Mouse (Mus musculus) stomach, postnatal 0 days (tissue): Measurements from ENCODE around the gene Plekhg2. TPM values are rescaled to one million over a fixed set of nuclear protein-coding genes. Genes with fewer than 3 reads are reported as not detected.

Source experiments
- ATAC-seq: fragments of 200-750 bp; cut with Nextera tagmentation; 2 replicates; pipeline ENCODE4 v1.8.0; 2017; ENCODE audit not compliant: low FRiP score, low TSS enrichment
- DNase-seq: peaks from one replicate; pipeline ENCODE4 v3.0.0-alpha.2; 2016; ENCODE audit warnings: low spot score
- H3K27ac ChIP-seq: fragments of 300-500 bp; sonication (generic); replicated peaks from 2 replicates; pipeline ENCODE4 v1.5.1; 2014; ENCODE audit warnings: mild to moderate bottlenecking, control low read depth
- H3K27me3 ChIP-seq: fragments of 300-500 bp; sonication (generic); 2 replicates; pipeline ENCODE4 v1.6.1; 2014; ENCODE audit warnings: low read length; ENCODE audit not compliant: control insufficient read depth, insufficient read depth
- H3K36me3 ChIP-seq: fragments of 300-500 bp; sonication (generic); 2 replicates; pipeline ENCODE4 v1.6.1; 2014; ENCODE audit warnings: low read length, mixed read lengths; ENCODE audit not compliant: control insufficient read depth, insufficient read depth
- H3K4me1 ChIP-seq: fragments of 300-500 bp; sonication (generic); replicated peaks from 2 replicates; pipeline ENCODE4 v1.6.1; 2014; ENCODE audit warnings: antibody characterized with exemption; ENCODE audit not compliant: control insufficient read depth, insufficient read depth
- H3K4me2 ChIP-seq: fragments of 300-500 bp; sonication (generic); replicated peaks from 2 replicates; pipeline ENCODE4 v1.6.1; 2014; ENCODE audit warnings: low read depth, mild to moderate bottlenecking, control low read depth, moderate library complexity
- H3K4me3 ChIP-seq: fragments of 300-500 bp; sonication (generic); 2 replicates; pipeline ENCODE4 v1.5.1; 2014; ENCODE audit warnings: low read depth, low read length, control low read depth
- H3K9ac ChIP-seq: fragments of 300-500 bp; sonication (generic); 2 replicates; pipeline ENCODE4 v1.6.1; 2014; ENCODE audit warnings: mild to moderate bottlenecking, low read length, control low read depth, mixed read lengths
- H3K9me3 ChIP-seq: fragments of 300-500 bp; sonication (generic); 2 replicates; pipeline ENCODE4 v1.6.1; 2016; ENCODE audit warnings: low read length; ENCODE audit not compliant: control insufficient read depth
- CTCF ChIP-seq: IDR thresholded peaks from 2 replicates; pipeline ENCODE4 v1.5.1; 2016; ENCODE audit warnings: antibody characterized with exemption, low read depth, mild to moderate bottlenecking, moderate library complexity
- EP300 ChIP-seq: optimal IDR thresholded peaks from 2 replicates; pipeline ENCODE3; 2016; ENCODE audit warnings: antibody characterized with exemption
- WGBS: fragments of 180-500 bp; shearing (Covaris S2); extraction: QIAGEN DNeasy Blood & Tissue Kit; methylation state at CpG from one replicate; pipeline ENCODE4 v1.1.7; 2014; 5-methylcytosine and 5-hydroxymethylcytosine counted together
- polyA plus RNA-seq: library from polyadenylated mRNA; unstranded; fragments of >200 nt; fragmentation: Nextera tagmentation; extraction: Ambion mirVana; gene quantifications from 2 replicates; pipeline ENCODE4 v1.2.1, GENCODE M21; 2015

The Plekhg2 gene
- polyA plus RNA-seq, 1 experiment from 2014 or later, result 13.4 TPM

- WGBS, result 76% methylated on average over 7 of the region's 7 CpGs
- DNase-seq (no peak), ATAC-seq (no peak)
- Histone ChIP-seq H3K9me3 (no peaks in the 10 kb centered on the region), H3K36me3 (peaks cover 7% of the 10 kb centered on the region; the same call in 1 of the 2 replicates), H3K4me1 (no peaks in the 10 kb centered on the region), H3K4me2 (no peak overlapping the region), H3K27ac (peak overlapping the region; percentile 100), H3K9ac (no peak overlapping the region), H3K27me3 (no peaks in the 10 kb centered on the region), H3K4me3 (no peak overlapping the region)
- TF ChIP-seq CTCF (no peak), EP300 (no peak)
Measured at GRCm38 (mm10) chr7:28373891-28374495, 1.6 kb upstream of the Plekhg2 start.

GRCm38 (mm10) chr7:28373131-28373581, 757 bp upstream of the Plekhg2 start:
- WGBS, result 1% methylated on average over 9 of the region's 9 CpGs
- Histone ChIP-seq H3K36me3 (peaks cover 6% of the 10 kb centered on the region; the same call in 1 of the 2 replicates), H3K27me3 (no peaks in the 10 kb centered on the region), H3K27ac (peak overlapping the region; percentile 78), H3K9ac (no peak overlapping the region), H3K4me3 (peak overlapping the region; percentile 82), H3K9me3 (no peaks in the 10 kb centered on the region), H3K4me2 (peak overlapping the region; percentile 32; the same call in 1 of the 2 replicates), H3K4me1 (no peaks in the 10 kb centered on the region)
- DNase-seq, result peak; percentile 82
- TF ChIP-seq EP300 (peak; percentile 92), CTCF (peak; percentile 88)
- ATAC-seq, result peak; percentile 2

GRCm38 (mm10) chr7:28371514-28371989, 847 bp downstream of the Plekhg2 start:
- WGBS, result 1% methylated on average over 32 of the region's 43 CpGs
- DNase-seq, result peak; percentile 63
- no peaks in the 10 kb centered on the region for H3K9me3 ChIP-seq
- no peak for TF ChIP-seq CTCF
- TF ChIP-seq EP300, result no peak
- ATAC-seq, result no peak
- peaks cover 4% of the 10 kb centered on the region; the same call in 1 of the 2 replicates for H3K36me3 ChIP-seq
- peak overlapping the region; percentile 94 for H3K9ac ChIP-seq
- no peaks in the 10 kb centered on the region for H3K4me1 ChIP-seq
- H3K4me2 ChIP-seq, result peak overlapping the region; percentile 92
- no peaks in the 10 kb centered on the region for H3K27me3 ChIP-seq
- peak overlapping the region; percentile 82 for H3K4me3 ChIP-seq
- H3K27ac ChIP-seq, result peak overlapping the region; percentile 93

GRCm38 (mm10) chr7:28370977-28371513, 1.4 kb downstream of the Plekhg2 start:
- Histone ChIP-seq H3K4me3 (peak overlapping the region; percentile 82), H3K27ac (peak overlapping the region; percentile 93), H3K36me3 (peaks cover 4% of the 10 kb centered on the region; the same call in 1 of the 2 replicates), H3K27me3 (no peaks in the 10 kb centered on the region), H3K4me1 (no peaks in the 10 kb centered on the region), H3K9ac (peak overlapping the region; percentile 94), H3K9me3 (no peaks in the 10 kb centered on the region), H3K4me2 (peak overlapping the region; percentile 92)
- DNase-seq (peak; percentile 77), ATAC-seq (no peak)
- no peak for TF ChIP-seq EP300
- no peak for TF ChIP-seq CTCF
- 5% methylated on average over 11 of the region's 11 CpGs for WGBS

- Histone ChIP-seq H3K36me3 (peaks cover 6% of the 10 kb centered on the region; the same call in 1 of the 2 replicates), H3K4me2 (peak overlapping the region; percentile 92), H3K4me1 (no peaks in the 10 kb centered on the region), H3K9me3 (no peaks in the 10 kb centered on the region), H3K27ac (no peak overlapping the region), H3K9ac (peak overlapping the region; percentile 94; the same call in 1 of the 2 replicates), H3K4me3 (peak overlapping the region; percentile 82), H3K27me3 (no peaks in the 10 kb centered on the region)
- no peak for ATAC-seq
- 90% methylated on average over 14 of the region's 14 CpGs for WGBS
- no peak for DNase-seq
- TF ChIP-seq EP300 (no peak), CTCF (no peak)
Measured at GRCm38 (mm10) chr7:28370051-28370450, 2.3 kb downstream of the Plekhg2 start.

GRCm38 (mm10) chr7:28368276-28368920, 4.0 kb downstream of the Plekhg2 start:
- Histone ChIP-seq H3K36me3 (peaks cover 15% of the 10 kb centered on the region; the same call in 1 of the 2 replicates), H3K4me3 (no peak overlapping the region), H3K9me3 (no peaks in the 10 kb centered on the region), H3K9ac (no peak overlapping the region), H3K4me2 (no peak overlapping the region), H3K27me3 (no peaks in the 10 kb centered on the region), H3K4me1 (no peaks in the 10 kb centered on the region), H3K27ac (no peak overlapping the region)
- TF ChIP-seq EP300, result no peak
- WGBS, result 90% methylated on average over 16 of the region's 16 CpGs
- ATAC-seq (no peak), DNase-seq (no peak)
